8 mouse cellular contexts compared by ENCODE assay signal in the genomic region with DNA sequence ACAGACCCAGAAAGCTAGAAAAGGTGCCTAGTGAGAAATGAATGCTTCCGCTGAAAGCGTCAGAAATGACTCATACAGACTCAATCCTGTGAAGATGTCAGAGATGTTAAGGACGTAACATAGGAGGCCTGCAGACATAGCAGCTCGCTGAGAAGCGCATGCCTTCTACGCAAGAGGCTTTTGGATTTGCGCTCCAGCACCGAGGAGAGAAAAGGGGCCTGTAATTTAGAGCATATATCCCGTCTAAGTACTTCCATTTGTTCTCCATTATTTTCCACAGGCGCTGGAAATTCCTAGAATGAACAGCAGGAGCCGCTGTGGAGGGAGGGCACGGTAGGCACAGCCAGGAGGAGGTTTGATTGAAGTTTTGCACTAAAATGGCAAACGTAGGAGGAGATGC. TPM values are rescaled to one million over a fixed set of nuclear protein-coding genes. Genes with fewer than 3 reads are reported as not detected.
DNase-seq lines count a peak whose midpoint lies in the region; ATAC-seq and TF ChIP-seq lines count a peak whose summit lies in the region.

No protein-coding gene starts in this region.

- H3K27me3 ChIP-seq in hindbrain, embryonic 16.5 days (replicated peaks; ENCODE audit: control insufficient read depth, insufficient read depth, low read length): no peaks in the 10 kb centered on the region

- peak; percentile 77 for TF ChIP-seq CTCF in gastrocnemius, adult 2 months (IDR thresholded peaks at IDR 0.05)

- no peaks in the 10 kb centered on the region for H3K36me3 ChIP-seq in hindbrain, embryonic 16.5 days (ENCODE audit: control insufficient read depth, insufficient read depth, low read length)

- peak overlapping the region; percentile 19; the same call in 1 of the 2 replicates for H3K9ac ChIP-seq in hindbrain, embryonic 16.5 days (ENCODE audit: low read depth, low read length)

- H3K4me1 ChIP-seq in hindbrain, embryonic 16.5 days (ENCODE audit: control insufficient read depth, insufficient read depth, low read depth, low read length): peaks cover 6% of the 10 kb centered on the region

- peak; percentile 71 for ATAC-seq in activated CD4-positive, CD25-positive, alpha-beta regulatory T cell, adult 4 months
- peak; percentile 28 for ATAC-seq in common myeloid progenitor, adult 5-6 weeks (replicated peaks; ENCODE audit: low read depth, poor library complexity, severe bottlenecking)
- peak; percentile 19; the same call in 1 of the 2 replicates for ATAC-seq in hindbrain, embryonic 16.5 days

- peak; percentile 63 for DNase-seq in gastrocnemius, adult 2 months
- peak; percentile 74 to 79 for DNase-seq in left cerebral cortex, adult 18-20 months (ENCODE audit: low spot score in 2 of 2)
- peak; percentile 60 to 82 for DNase-seq in lung, postnatal 4 days
- DNase-seq in right cerebral cortex, adult 2 months (ENCODE audit: low spot score in 2 of 2): peak; percentile 82 to 86
- DNase-seq in yolk sac, embryonic 10.5 days (ENCODE audit: low spot score): peak; percentile 73

- WGBS in hindbrain, embryonic 16.5 days: 11% methylated on average over 13 of the region's 13 CpGs

- H3K9me3 ChIP-seq in hindbrain, embryonic 16.5 days (ENCODE audit: control insufficient read depth, low read length): no peaks in the 10 kb centered on the region

- intact Hi-C loops in gastrocnemius, adult 2 months (cut with DNase I): loop anchor here (5.0 kb wide), 1 partner anchor 74 kb away; no protein-coding TSS in a partner anchor

- peak overlapping the region; percentile 87 for H3K4me3 ChIP-seq in gastrocnemius, adult 2 months
- peak overlapping the region; percentile 57 for H3K4me3 ChIP-seq in hindbrain, embryonic 16.5 days (ENCODE audit: low read length)

- H3K27ac ChIP-seq in gastrocnemius, adult 2 months: peak overlapping the region; percentile 89
- H3K27ac ChIP-seq in hindbrain, embryonic 16.5 days (ENCODE audit: low read depth, low read length): peak overlapping the region; percentile 14

- peak overlapping the region; percentile 66 for H3K4me2 ChIP-seq in hindbrain, embryonic 16.5 days (ENCODE audit: low read length)

RNA-seq across cellular contexts. Expression of a gene that starts 5.8 kb away (rescaled TPM):
- 10 to 100 TPM in 1 of 2 experiments, 1 to 10 TPM in 1; 6.5 to 10.3 TPM for polyA plus RNA-seq in activated CD4-positive, CD25-positive, alpha-beta regulatory T cell, adult 4 months (2017; shearing (Covaris generic))
- total RNA-seq in common myeloid progenitor, adult 5-6 weeks (2017): 15.8 and 19.3 TPM in 2 replicates
- 1 to 10 TPM; 4.1 to 5.0 TPM for total RNA-seq in gastrocnemius, adult 2 months (2021)
- polyA plus RNA-seq in hindbrain, embryonic 16.5 days (2015; fragmentation: Nextera tagmentation; extraction: Ambion mirVana): 29.2 and 30.1 TPM in 2 replicates
- total RNA-seq in left cerebral cortex, adult 18-20 months (2021): 10 to 100 TPM; 25.4 to 28.9 TPM

RNA-seq across cellular contexts. Expression of a gene that starts 26.5 kb away (rescaled TPM):
- not detected for polyA plus RNA-seq in activated CD4-positive, CD25-positive, alpha-beta regulatory T cell, adult 4 months (2017; shearing (Covaris generic))
- 0.41 and 0.92 TPM in 2 replicates for total RNA-seq in common myeloid progenitor, adult 5-6 weeks (2017)
- total RNA-seq in gastrocnemius, adult 2 months (2021): not detected
- polyA plus RNA-seq in hindbrain, embryonic 16.5 days (2015; fragmentation: Nextera tagmentation; extraction: Ambion mirVana): 0.11 TPM in 1 of 2 replicates, not detected in the other
- total RNA-seq in left cerebral cortex, adult 18-20 months (2021): not detected

RNA-seq across cellular contexts. Expression of a gene that starts 29.1 kb away (rescaled TPM):
- 10 to 100 TPM; 43.4 to 44.5 TPM for polyA plus RNA-seq in activated CD4-positive, CD25-positive, alpha-beta regulatory T cell, adult 4 months (2017; shearing (Covaris generic))
- total RNA-seq in common myeloid progenitor, adult 5-6 weeks (2017): 23.0 and 25.8 TPM in 2 replicates
- total RNA-seq in gastrocnemius, adult 2 months (2021): 10 to 100 TPM; 43.1 to 44.6 TPM
- polyA plus RNA-seq in hindbrain, embryonic 16.5 days (2015; fragmentation: Nextera tagmentation; extraction: Ambion mirVana): 38.2 and 38.6 TPM in 2 replicates
- total RNA-seq in left cerebral cortex, adult 18-20 months (2021): 10 to 100 TPM; 39.4 to 45.1 TPM

RNA-seq across cellular contexts. Expression of a gene that starts 29.5 kb away (rescaled TPM):
- polyA plus RNA-seq in activated CD4-positive, CD25-positive, alpha-beta regulatory T cell, adult 4 months (2017; shearing (Covaris generic)): 1 to 10 TPM; 3.7 to 5.9 TPM
- 12.7 and 13.5 TPM in 2 replicates for total RNA-seq in common myeloid progenitor, adult 5-6 weeks (2017)
- total RNA-seq in gastrocnemius, adult 2 months (2021): 10 to 100 TPM; 21.2 to 23.5 TPM
- 48.0 and 50.6 TPM in 2 replicates for polyA plus RNA-seq in hindbrain, embryonic 16.5 days (2015; fragmentation: Nextera tagmentation; extraction: Ambion mirVana)
- 10 to 100 TPM; 50.1 to 53.7 TPM for total RNA-seq in left cerebral cortex, adult 18-20 months (2021)

Comparison
In these comparisons a context has a peak if more than half of its experiments do, and no peak if none do; other contexts are left out.
1. Peak in every context shown above with its lines: DNase-seq, ATAC-seq, H3K4me3 ChIP-seq and H3K27ac ChIP-seq.
2. ATAC-seq: peak in every context shown above with its lines; median percentile 71 in activated CD4-positive, CD25-positive, alpha-beta regulatory T cell, adult 4 months; 28 in common myeloid progenitor, adult 5-6 weeks; 19 in hindbrain, embryonic 16.5 days.